Comparison of ENCODE assay signal across 13 mouse cellular contexts in the genomic region with DNA sequence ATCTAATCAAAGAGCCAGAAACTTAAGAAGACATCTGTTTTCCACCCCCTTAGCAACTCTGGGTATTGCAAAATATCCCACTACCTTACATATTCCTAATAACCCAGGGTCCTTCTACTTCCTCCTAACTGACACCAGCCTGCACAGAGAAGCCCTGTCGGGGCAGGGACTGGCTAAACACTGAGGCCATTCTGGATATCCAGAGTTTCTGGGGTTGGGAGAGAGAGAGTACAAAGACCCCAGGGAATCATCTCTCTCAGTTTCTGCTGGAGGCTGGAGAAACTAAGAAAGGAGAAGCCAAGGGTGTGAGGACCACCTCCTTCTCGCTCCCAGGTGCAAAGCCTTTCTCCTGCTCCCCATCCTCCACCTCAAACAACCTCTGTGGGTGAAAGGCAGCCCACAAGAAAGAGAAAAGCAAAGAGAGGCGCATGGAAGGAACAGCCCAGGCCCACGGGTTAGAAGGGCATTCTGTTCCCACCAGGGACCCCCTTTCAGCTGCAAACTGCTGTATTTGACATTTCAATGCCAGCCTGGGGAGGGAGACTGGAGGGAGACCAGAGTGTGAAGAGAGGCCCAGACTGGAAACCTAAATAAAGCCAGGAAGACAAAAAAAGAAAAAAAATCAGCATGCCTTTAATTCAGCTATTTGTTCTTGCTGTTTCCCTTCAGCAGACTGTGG.
DNase-seq lines count a peak whose midpoint lies in the region; ATAC-seq and TF ChIP-seq lines count a peak whose summit lies in the region.
"Had no signal": no experiment of that assay in that cellular context is flagged by ENCODE, and none has a peak within 500 bp of the region (broad histone marks: within the 10 kb centered on the region; RNA-seq: fewer than 3 reads in every experiment).

No protein-coding gene starts in this region.

- no peaks in the 10 kb centered on the region for H3K36me3 ChIP-seq in ES-Bruce4 (ENCODE audit: control insufficient read depth, insufficient read depth, low read length, poor library complexity, severe bottlenecking)
- H3K36me3 ChIP-seq in forebrain, embryonic 14.5 days (ENCODE audit: control insufficient read depth, insufficient read depth, low read length): no peaks in the 10 kb centered on the region
- H3K36me3 ChIP-seq in midbrain, embryonic 12.5 days: no peaks in the 10 kb centered on the region

- no peak for TF ChIP-seq POLR2A in ES-Bruce4 (IDR thresholded peaks at IDR 0.05; ENCODE audit: insufficient read depth, low read length)

- TF ChIP-seq CTCF in ES-Bruce4 (IDR thresholded peaks at IDR 0.05; ENCODE audit: low read depth, low read length): no peak

- no peaks in the 10 kb centered on the region for H3K27me3 ChIP-seq in ES-Bruce4 (ENCODE audit: control insufficient read depth, insufficient read depth, low read length, poor library complexity, severe bottlenecking)
- no peaks in the 10 kb centered on the region for H3K27me3 ChIP-seq in forebrain, embryonic 14.5 days (replicated peaks; ENCODE audit: control insufficient read depth, insufficient read depth, low read length)
- no peaks in the 10 kb centered on the region for H3K27me3 ChIP-seq in midbrain, embryonic 12.5 days

- DNase-seq in ZHBTc4 (ENCODE audit: low read depth, low spot score): peak; percentile 57
- peak; percentile 83 for DNase-seq in forebrain, embryonic 14.5 days (ENCODE audit: low spot score)
- no peak for DNase-seq in ovary, postnatal 10 days (ENCODE audit: low spot score)
- no peak for DNase-seq in spleen, postnatal 14 days (ENCODE audit: low spot score in 2 of 2)
- no peak for DNase-seq in kidney, postnatal 14 days
- no peak for DNase-seq in urinary bladder, postnatal 25 days (ENCODE audit: low spot score)
- DNase-seq: adrenal gland, postnatal 14 days; cerebellum, adult 8-10 months; kidney, postnatal 25 days; left cerebral cortex, postnatal 4 days had no signal

- peak; percentile 83 for TF ChIP-seq EP300 in ES-Bruce4 (IDR thresholded peaks at IDR 0.05; ENCODE audit: insufficient read depth, low read depth, low read length)

- no peak overlapping the region for H3K9ac ChIP-seq in ES-Bruce4 (ENCODE audit: low read depth, poor library complexity, severe bottlenecking)
- 0 out of 2 replicates have a peak overlapping the region, but pooled peaks have one; percentile 2 for H3K9ac ChIP-seq in forebrain, embryonic 14.5 days (ENCODE audit: low read length)
- H3K9ac ChIP-seq in midbrain, embryonic 12.5 days (replicated peaks): no peak overlapping the region; the same call in 1 of the 2 replicates

- H3K27ac ChIP-seq in ES-Bruce4 (ENCODE audit: insufficient read depth, low read length): peak overlapping the region; percentile 69
- H3K27ac ChIP-seq in forebrain, embryonic 14.5 days (ENCODE audit: low read depth, low read length): peak overlapping the region; percentile 65
- H3K27ac ChIP-seq in midbrain, embryonic 12.5 days (replicated peaks): peak overlapping the region; percentile 88

- peak; percentile 93 for ATAC-seq in forebrain, embryonic 14.5 days
- peak; percentile 86 for ATAC-seq in midbrain, embryonic 12.5 days (ENCODE audit: low FRiP score, low read depth)
- ATAC-seq: lung, postnatal 0 days had no signal

- 6% methylated on average over 4 of the region's 4 CpGs for WGBS in forebrain, embryonic 14.5 days
- 2% methylated on average over 4 of the region's 4 CpGs for WGBS in midbrain, embryonic 12.5 days

- no peak overlapping the region for H3K4me2 ChIP-seq in forebrain, embryonic 14.5 days (ENCODE audit: low read length)
- no peak overlapping the region for H3K4me2 ChIP-seq in midbrain, embryonic 12.5 days (replicated peaks)

- no peaks in the 10 kb centered on the region for H3K9me3 ChIP-seq in ES-Bruce4 (replicated peaks; ENCODE audit: control insufficient read depth, insufficient read depth, low read length, poor library complexity, severe bottlenecking)
- H3K9me3 ChIP-seq in forebrain, embryonic 14.5 days (replicated peaks; ENCODE audit: control insufficient read depth, low read length): no peaks in the 10 kb centered on the region
- no peaks in the 10 kb centered on the region for H3K9me3 ChIP-seq in midbrain, embryonic 12.5 days

- no peak overlapping the region for H3K4me3 ChIP-seq in ES-Bruce4 (ENCODE audit: low read depth, low read length)
- no peak overlapping the region for H3K4me3 ChIP-seq in forebrain, embryonic 14.5 days (ENCODE audit: low read depth, low read length)
- no peak overlapping the region for H3K4me3 ChIP-seq in midbrain, embryonic 12.5 days

- no peaks in the 10 kb centered on the region for H3K4me1 ChIP-seq in ES-Bruce4 (ENCODE audit: control insufficient read depth, insufficient read depth, low read length)
- peaks cover 7% of the 10 kb centered on the region; the same call in 1 of the 2 replicates for H3K4me1 ChIP-seq in forebrain, embryonic 14.5 days (ENCODE audit: control insufficient read depth, insufficient read depth, low read length)
- H3K4me1 ChIP-seq in midbrain, embryonic 12.5 days: peaks cover 33% of the 10 kb centered on the region

Comparison
In these comparisons a context has a peak if more than half of its experiments do, and no peak if none do; other contexts are left out.
1. DNase-seq: peak in ZHBTc4 (single experiment) and forebrain, embryonic 14.5 days (single experiment); none in ovary, postnatal 10 days (single experiment), spleen, postnatal 14 days (0 of 2), kidney, postnatal 14 days (single experiment) and urinary bladder, postnatal 25 days (single experiment).
2. Peak in every context shown above with its lines, with median percentiles within 50 percentile points of each other: H3K27ac ChIP-seq.